Mouse (Mus musculus): ENCODE results near the gene Hcfc1. TPM values are rescaled to one million over a fixed set of nuclear protein-coding genes. Genes with fewer than 3 reads are reported as not detected.

Hcfc1 gene
- total and polyA plus RNA-seq, 2 experiments: 8.9 to 21.6 TPM

DNA sequence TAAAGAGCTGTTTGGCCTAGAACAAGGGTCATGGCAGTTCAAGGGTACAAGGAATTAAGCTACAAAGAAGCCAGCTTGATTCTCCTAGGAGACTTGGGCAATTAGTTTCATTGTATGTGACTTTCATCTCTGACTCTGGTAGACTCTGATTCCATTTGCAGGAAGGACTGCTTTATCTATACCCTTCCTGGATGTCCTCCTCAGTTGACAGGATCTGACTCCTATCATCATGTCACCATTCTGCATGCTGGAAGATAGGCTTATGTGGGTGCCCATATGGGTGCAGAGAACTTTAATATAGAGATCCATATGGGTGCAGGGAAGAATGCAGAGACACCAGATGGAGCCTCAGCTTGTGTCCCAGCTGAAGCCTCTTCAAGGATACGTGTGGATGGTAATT lies 3.0 kb upstream of the Hcfc1 start:
- H3K27me3 ChIP-seq (ENCODE audit: control insufficient read depth, insufficient read depth, low read length): no peaks in the 10 kb centered on the region
- no peak for DNase-seq (ENCODE audit: extremely low read depth, low read depth, low spot score)
- TF ChIP-seq POLR2A (IDR thresholded peaks at IDR 0.05; ENCODE audit: extremely low read depth, insufficient read depth, low read length): no peak
- no peak for TF ChIP-seq CTCF (IDR thresholded peaks at IDR 0.05; ENCODE audit: low read depth, low read length)
- H3K79me2 ChIP-seq (ENCODE audit: control insufficient read depth, insufficient read depth, low read length): peaks cover 2% of the 10 kb centered on the region; the same call in 1 of the 2 replicates
- no peak overlapping the region for H3K4me3 ChIP-seq (ENCODE audit: insufficient read depth, low read depth, low read length)
- H3K36me3 ChIP-seq (ENCODE audit: control insufficient read depth, insufficient read depth, low read length): no peaks in the 10 kb centered on the region
- H3K4me1 ChIP-seq (ENCODE audit: control insufficient read depth, insufficient read depth, low read length): peaks cover 4% of the 10 kb centered on the region
- H3K9ac ChIP-seq (ENCODE audit: low read depth, low read length): no peak overlapping the region
- 100% methylated on average over 1 of the region's 1 CpGs for WGBS
- H3K27ac ChIP-seq (replicated peaks; ENCODE audit: insufficient read depth, low read depth, low read length): no peak overlapping the region

DNA sequence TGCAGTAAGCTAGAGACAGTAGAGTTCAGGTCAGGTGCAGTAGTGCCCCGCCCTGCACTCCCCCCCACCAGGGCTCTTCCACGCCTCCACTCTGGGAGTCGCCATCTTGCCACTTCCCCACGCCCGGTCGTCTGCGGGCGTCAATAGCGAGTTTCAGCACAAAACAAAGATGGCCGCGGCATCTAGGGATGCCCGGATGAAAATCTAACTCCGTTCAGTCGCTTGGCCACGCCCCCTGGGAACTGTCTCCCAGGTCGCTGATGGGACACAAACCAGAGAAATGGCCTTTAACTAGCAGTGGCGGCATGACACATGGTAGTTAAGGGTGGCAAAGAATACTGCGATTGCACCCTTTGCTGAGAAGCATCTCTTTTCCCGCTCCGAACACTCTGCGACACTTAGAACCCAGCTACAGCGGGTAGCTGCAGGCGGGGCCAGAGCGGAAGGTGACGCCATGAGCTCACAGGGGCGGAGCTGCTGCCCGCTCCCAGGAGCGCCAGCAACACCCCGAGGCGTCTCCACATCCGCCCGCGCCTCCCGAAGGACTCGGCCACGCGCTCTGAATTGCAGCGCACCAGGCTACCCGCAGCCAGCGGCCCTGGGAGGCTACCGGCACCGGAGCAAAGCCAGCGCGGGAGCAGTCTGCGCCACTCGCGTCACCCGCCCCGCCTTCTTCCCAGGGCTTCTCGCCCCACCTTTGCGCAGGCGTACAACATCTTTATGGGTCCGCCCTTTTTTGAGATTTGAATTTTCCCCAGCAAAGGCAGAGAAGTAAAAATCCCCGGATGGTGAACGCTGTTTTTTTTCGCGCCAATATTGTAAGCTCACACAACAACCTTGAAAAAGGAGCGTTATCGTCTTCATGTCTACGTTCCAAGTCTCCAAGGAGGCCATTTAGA lies 1.3 kb upstream of the Hcfc1 start:
- peak; percentile 79 for DNase-seq (ENCODE audit: extremely low read depth, low read depth, low spot score)
- Histone ChIP-seq H3K4me1 (ENCODE audit: control insufficient read depth, insufficient read depth, low read length) (peaks cover 4% of the 10 kb centered on the region), H3K36me3 (ENCODE audit: control insufficient read depth, insufficient read depth, low read length) (no peaks in the 10 kb centered on the region), H3K9ac (ENCODE audit: low read depth, low read length) (peak overlapping the region; percentile 98), H3K27me3 (ENCODE audit: control insufficient read depth, insufficient read depth, low read length) (no peaks in the 10 kb centered on the region), H3K4me3 (ENCODE audit: insufficient read depth, low read depth, low read length) (peak overlapping the region; percentile 88), H3K79me2 (ENCODE audit: control insufficient read depth, insufficient read depth, low read length) (peaks cover 2% of the 10 kb centered on the region; the same call in 1 of the 2 replicates), H3K27ac (replicated peaks; ENCODE audit: insufficient read depth, low read depth, low read length) (peak overlapping the region; percentile 88)
- WGBS: 0% methylated on average over 59 of the region's 60 CpGs
- no peak for TF ChIP-seq CTCF (IDR thresholded peaks at IDR 0.05; ENCODE audit: low read depth, low read length)
- TF ChIP-seq POLR2A (IDR thresholded peaks at IDR 0.05; ENCODE audit: extremely low read depth, insufficient read depth, low read length): peak; percentile 68; the same call in 1 of the 2 replicates

DNA sequence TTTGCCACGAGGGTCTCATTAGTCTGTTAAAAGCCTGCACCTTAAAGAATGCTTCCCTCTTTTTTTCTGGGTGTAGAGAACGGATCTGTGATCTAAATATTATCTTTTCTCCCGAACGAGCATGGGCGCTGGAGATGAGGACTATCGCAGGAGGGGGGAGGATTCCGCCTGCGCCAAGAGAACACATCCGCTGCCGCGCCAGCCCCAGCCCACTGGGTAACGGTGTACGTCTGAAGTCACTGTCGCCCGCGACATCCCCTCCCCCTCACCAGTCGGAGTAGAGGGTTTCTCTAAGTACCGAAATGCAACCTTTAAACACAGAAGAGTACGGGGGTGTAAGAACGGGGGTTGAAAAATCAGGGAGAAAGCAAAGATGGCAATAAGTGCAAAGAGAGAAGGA lies 850 bp downstream of the Hcfc1 start:
- WGBS: under 1% methylated on average over 20 of the region's 20 CpGs
- TF ChIP-seq CTCF (IDR thresholded peaks at IDR 0.05; ENCODE audit: low read depth, low read length): no peak
- no peak for TF ChIP-seq POLR2A (IDR thresholded peaks at IDR 0.05; ENCODE audit: extremely low read depth, insufficient read depth, low read length)
- Histone ChIP-seq H3K27me3 (ENCODE audit: control insufficient read depth, insufficient read depth, low read length) (no peaks in the 10 kb centered on the region), H3K9ac (ENCODE audit: low read depth, low read length) (peak overlapping the region; percentile 92; the same call in 1 of the 2 replicates), H3K79me2 (ENCODE audit: control insufficient read depth, insufficient read depth, low read length) (peaks cover 2% of the 10 kb centered on the region; the same call in 1 of the 2 replicates), H3K4me1 (ENCODE audit: control insufficient read depth, insufficient read depth, low read length) (peaks cover 6% of the 10 kb centered on the region), H3K36me3 (ENCODE audit: control insufficient read depth, insufficient read depth, low read length) (no peaks in the 10 kb centered on the region), H3K4me3 (ENCODE audit: insufficient read depth, low read depth, low read length) (peak overlapping the region; percentile 88), H3K27ac (replicated peaks; ENCODE audit: insufficient read depth, low read depth, low read length) (peak overlapping the region; percentile 96)
- peak; percentile 21 for DNase-seq (ENCODE audit: extremely low read depth, low read depth, low spot score)

DNA sequence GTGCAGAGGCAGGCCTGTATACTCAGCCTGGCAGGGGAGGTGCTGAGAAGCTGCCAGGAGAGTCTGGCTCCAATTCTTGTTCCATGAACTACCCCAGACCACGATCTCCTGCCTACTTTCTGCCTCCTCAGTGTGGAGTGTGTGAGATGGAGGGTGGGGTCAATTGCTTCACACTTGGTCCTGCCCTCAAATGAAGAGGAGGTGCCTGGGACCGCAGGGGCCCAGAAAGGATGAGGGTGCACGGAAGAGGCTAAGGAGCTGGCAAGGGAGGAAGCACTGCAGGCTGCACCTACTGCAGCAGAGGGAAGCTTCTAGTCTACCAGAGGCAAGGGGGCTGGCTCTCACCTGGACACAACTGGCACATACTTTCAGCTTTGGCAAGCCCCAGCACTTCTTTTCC lies 1.8 kb downstream of the Hcfc1 start:
- Histone ChIP-seq H3K4me3 (ENCODE audit: insufficient read depth, low read depth, low read length) (no peak overlapping the region), H3K36me3 (ENCODE audit: control insufficient read depth, insufficient read depth, low read length) (peaks cover 3% of the 10 kb centered on the region; the same call in 1 of the 2 replicates), H3K27me3 (ENCODE audit: control insufficient read depth, insufficient read depth, low read length) (no peaks in the 10 kb centered on the region), H3K4me1 (ENCODE audit: control insufficient read depth, insufficient read depth, low read length) (peaks cover 6% of the 10 kb centered on the region), H3K79me2 (ENCODE audit: control insufficient read depth, insufficient read depth, low read length) (peaks cover 2% of the 10 kb centered on the region; the same call in 1 of the 2 replicates), H3K27ac (replicated peaks; ENCODE audit: insufficient read depth, low read depth, low read length) (no peak overlapping the region), H3K9ac (ENCODE audit: low read depth, low read length) (no peak overlapping the region; the same call in 1 of the 2 replicates)
- DNase-seq (ENCODE audit: extremely low read depth, low read depth, low spot score): no peak
- 0% methylated on average over 3 of the region's 3 CpGs for WGBS
- TF ChIP-seq POLR2A (IDR thresholded peaks at IDR 0.05; ENCODE audit: extremely low read depth, insufficient read depth, low read length) (no peak), CTCF (IDR thresholded peaks at IDR 0.05; ENCODE audit: low read depth, low read length) (no peak)

DNA sequence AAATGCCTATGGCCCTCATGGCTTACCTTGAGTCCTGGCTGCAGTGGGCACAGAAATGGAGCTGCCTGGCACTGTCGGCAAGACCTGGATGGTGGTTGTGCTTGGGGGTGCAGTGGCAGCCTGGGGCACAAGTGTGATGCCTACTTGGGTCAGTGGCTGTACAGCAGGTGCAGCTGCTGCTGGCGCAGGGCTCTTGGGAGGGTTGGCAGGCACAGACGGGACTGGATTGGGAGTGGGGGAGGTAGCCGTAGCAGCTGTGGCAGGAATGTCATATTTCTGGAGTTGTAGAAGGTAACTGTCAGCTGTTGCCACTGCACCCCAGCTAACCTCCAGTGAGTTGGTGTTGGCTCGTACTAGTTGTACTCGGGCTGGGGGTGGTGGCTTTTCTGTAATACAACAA lies 11.2 kb downstream of the Hcfc1 start:
- H3K79me2 ChIP-seq (ENCODE audit: control insufficient read depth, insufficient read depth, low read length): no peaks in the 10 kb centered on the region
- peaks cover 57% of the 10 kb centered on the region for H3K36me3 ChIP-seq (ENCODE audit: control insufficient read depth, insufficient read depth, low read length)
- WGBS: 98% methylated on average over 6 of the region's 6 CpGs
- no peaks in the 10 kb centered on the region for H3K27me3 ChIP-seq (ENCODE audit: control insufficient read depth, insufficient read depth, low read length)
- H3K4me3 ChIP-seq (ENCODE audit: insufficient read depth, low read depth, low read length): no peak overlapping the region
- no peak overlapping the region for H3K9ac ChIP-seq (ENCODE audit: low read depth, low read length)
- no peak overlapping the region for H3K27ac ChIP-seq (replicated peaks; ENCODE audit: insufficient read depth, low read depth, low read length)
- no peak for TF ChIP-seq CTCF (IDR thresholded peaks at IDR 0.05; ENCODE audit: low read depth, low read length)
- no peak for TF ChIP-seq POLR2A (IDR thresholded peaks at IDR 0.05; ENCODE audit: extremely low read depth, insufficient read depth, low read length)
- no peak for DNase-seq (ENCODE audit: extremely low read depth, low read depth, low spot score)
- no peaks in the 10 kb centered on the region for H3K4me1 ChIP-seq (ENCODE audit: control insufficient read depth, insufficient read depth, low read length)

DNA sequence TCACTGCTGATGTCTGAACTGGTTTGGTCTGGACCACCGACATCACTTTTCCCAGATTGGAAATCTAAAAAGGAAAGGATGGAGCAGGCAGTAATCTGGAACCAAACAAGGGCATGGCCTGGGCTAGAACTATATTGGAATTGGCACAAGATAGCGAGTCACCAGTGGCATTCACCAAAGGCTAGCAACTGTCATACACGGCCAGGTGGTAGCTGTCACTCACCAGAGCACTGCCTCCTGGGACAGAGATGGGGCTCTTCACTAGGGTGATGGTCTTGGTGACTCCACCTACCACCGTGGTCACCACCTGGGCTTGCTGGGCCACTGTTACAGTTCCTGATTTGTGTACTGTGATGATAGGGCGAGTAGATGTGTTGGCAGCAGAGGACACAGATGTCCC lies 13.6 kb downstream of the Hcfc1 start:
- H3K4me3 ChIP-seq (ENCODE audit: insufficient read depth, low read depth, low read length): no peak overlapping the region
- 89% methylated on average over 5 of the region's 5 CpGs for WGBS
- no peak overlapping the region for H3K9ac ChIP-seq (ENCODE audit: low read depth, low read length)
- no peak overlapping the region for H3K27ac ChIP-seq (replicated peaks; ENCODE audit: insufficient read depth, low read depth, low read length)
- H3K27me3 ChIP-seq (ENCODE audit: control insufficient read depth, insufficient read depth, low read length): no peaks in the 10 kb centered on the region
- H3K79me2 ChIP-seq (ENCODE audit: control insufficient read depth, insufficient read depth, low read length): no peaks in the 10 kb centered on the region
- DNase-seq (ENCODE audit: extremely low read depth, low read depth, low spot score): no peak
- TF ChIP-seq POLR2A (IDR thresholded peaks at IDR 0.05; ENCODE audit: extremely low read depth, insufficient read depth, low read length): no peak
- no peaks in the 10 kb centered on the region for H3K4me1 ChIP-seq (ENCODE audit: control insufficient read depth, insufficient read depth, low read length)
- peaks cover 51% of the 10 kb centered on the region for H3K36me3 ChIP-seq (ENCODE audit: control insufficient read depth, insufficient read depth, low read length)

Measured in liver, adult 2 months (tissue).